Mouse (Mus musculus) natural killer cell, adult 2 months (primary cell): ENCODE results near the gene Tmem132a.

ENCODE experiments used
- DNase-seq, 2 experiments: peaks; one replicate each; pipeline ENCODE4 v3.0.0; 2022; ENCODE audit warnings: low spot score in 2 of 2

The Tmem132a gene

GRCm38 (mm10) chr19:10832030-10832429 lies 37.7 kb downstream of the Tmem132a start:
- no peak for DNase-seq

GRCm38 (mm10) chr19:10831424-10831823 lies 38.3 kb downstream of the Tmem132a start:
- peak; percentile 35 to 64 for DNase-seq

- DNase-seq = no peak
These were observed 40.1 kb downstream of the Tmem132a start, which contains the start of gene Cd6 for GRCm38 (mm10) chr19:10829436-10830175. Cd6 (minus strand) TSS chr19:10830058.

GRCm38 (mm10) chr19:10828321-10828720 lies 41.4 kb downstream of the Tmem132a start:
- DNase-seq = no peak

GRCm38 (mm10) chr19:10824061-10824460 lies 45.7 kb downstream of the Tmem132a start:
- DNase-seq = no peak

GRCm38 (mm10) chr19:10822534-10822933 lies 47.2 kb downstream of the Tmem132a start:
- DNase-seq = no peak

- no peak for DNase-seq
These were observed 48.4 kb downstream of the Tmem132a start for GRCm38 (mm10) chr19:10821319-10821718.

GRCm38 (mm10) chr19:10818217-10818946 lies 51.4 kb downstream of the Tmem132a start:
- DNase-seq = no peak

GRCm38 (mm10) chr19:10816462-10816861 lies 53.3 kb downstream of the Tmem132a start:
- DNase-seq = no peak

- DNase-seq = peak; percentile 20 to 50
These were observed 53.9 kb downstream of the Tmem132a start for GRCm38 (mm10) chr19:10815871-10816270.

- no peak for DNase-seq
These were observed 55.8 kb downstream of the Tmem132a start for GRCm38 (mm10) chr19:10813905-10814304.

GRCm38 (mm10) chr19:10813039-10813438 lies 56.7 kb downstream of the Tmem132a start:
- DNase-seq = no peak

GRCm38 (mm10) chr19:10811471-10811870 lies 58.3 kb downstream of the Tmem132a start:
- DNase-seq = no peak

GRCm38 (mm10) chr19:10810176-10810492 lies 59.6 kb downstream of the Tmem132a start:
- DNase-seq = no peak

- DNase-seq = no peak
These were observed 60.1 kb downstream of the Tmem132a start for GRCm38 (mm10) chr19:10809428-10810175.

GRCm38 (mm10) chr19:10808524-10809233 lies 61.1 kb downstream of the Tmem132a start:
- no peak for DNase-seq
